Mouse (Mus musculus): ENCODE measurements around the gene Gtsf1l. TPM values are rescaled to one million over a fixed set of nuclear protein-coding genes. Genes with fewer than 3 reads are reported as not detected.

Gene Gtsf1l
- polyA plus RNA-seq, 1 experiment from 2014 or later = not detected

DNA sequence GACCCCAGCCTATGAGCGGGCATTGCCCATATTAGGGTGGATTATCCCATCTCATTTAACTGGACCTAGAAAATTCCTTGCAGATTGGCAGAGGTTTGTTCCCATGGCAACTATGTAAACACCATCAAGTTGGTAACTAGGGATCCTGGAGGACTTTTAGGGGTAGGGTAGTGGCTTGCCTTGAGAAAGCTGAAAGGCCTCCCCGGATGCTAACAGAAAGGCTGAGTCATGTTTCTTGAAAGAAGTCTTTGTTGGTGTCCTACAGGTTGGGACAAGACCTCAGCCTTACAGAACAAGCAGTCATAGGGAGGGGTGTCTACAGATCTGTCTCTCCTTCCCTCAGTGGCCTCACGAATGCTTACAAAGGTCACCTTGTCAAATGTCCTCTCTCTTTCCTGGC lies 12.4 kb downstream of the Gtsf1l start:
- Histone ChIP-seq H3K4me1 (replicated peaks; ENCODE audit: control insufficient read depth, insufficient read depth, low read length) (no peaks in the 10 kb centered on the region), H3K4me2 (ENCODE audit: low read depth, low read length, severe bottlenecking) (no peak overlapping the region), H3K27me3 (ENCODE audit: control insufficient read depth, insufficient read depth, low read length) (no peaks in the 10 kb centered on the region), H3K4me3 (ENCODE audit: low read depth, low read length) (no peak overlapping the region), H3K36me3 (ENCODE audit: control insufficient read depth, insufficient read depth, low read length) (no peaks in the 10 kb centered on the region; the same call in 1 of the 2 replicates), H3K27ac (ENCODE audit: low read depth, low read length) (no peak overlapping the region), H3K9me3 (ENCODE audit: control insufficient read depth, low read length) (no peaks in the 10 kb centered on the region), H3K9ac (ENCODE audit: low read length) (no peak overlapping the region)
- 73% methylated on average over 3 of the region's 3 CpGs for WGBS
- DNase-seq (ENCODE audit: low spot score) = no peak
- ATAC-seq (replicated peaks; ENCODE audit: low FRiP score) = no peak

DNA sequence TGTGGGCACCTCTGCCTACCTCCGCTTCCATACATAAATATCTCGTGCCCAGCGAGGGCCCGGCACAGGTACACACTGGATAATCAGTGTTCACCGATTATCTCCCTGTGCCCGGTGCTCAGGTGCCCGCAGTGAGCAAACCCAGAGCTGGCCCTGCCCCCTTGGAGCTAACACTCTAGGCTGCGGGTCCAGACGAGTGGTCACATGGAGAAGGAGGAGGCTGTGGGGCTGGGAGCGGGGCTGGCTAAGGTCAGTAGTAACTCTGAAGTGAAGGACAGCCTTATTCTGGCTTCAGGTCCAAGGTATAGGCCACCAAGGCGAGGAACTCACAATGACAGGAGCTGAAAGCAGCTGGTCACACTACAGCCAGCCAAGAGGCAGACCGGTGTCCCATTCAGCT lies 12.8 kb downstream of the Gtsf1l start:
- Histone ChIP-seq H3K9ac (ENCODE audit: low read length) (no peak overlapping the region), H3K4me3 (ENCODE audit: low read depth, low read length) (no peak overlapping the region), H3K27ac (ENCODE audit: low read depth, low read length) (no peak overlapping the region), H3K36me3 (ENCODE audit: control insufficient read depth, insufficient read depth, low read length) (no peaks in the 10 kb centered on the region; the same call in 1 of the 2 replicates), H3K27me3 (ENCODE audit: control insufficient read depth, insufficient read depth, low read length) (no peaks in the 10 kb centered on the region), H3K4me1 (replicated peaks; ENCODE audit: control insufficient read depth, insufficient read depth, low read length) (no peaks in the 10 kb centered on the region), H3K9me3 (ENCODE audit: control insufficient read depth, low read length) (no peaks in the 10 kb centered on the region), H3K4me2 (ENCODE audit: low read depth, low read length, severe bottlenecking) (no peak overlapping the region)
- DNase-seq (ENCODE audit: low spot score) (peak; percentile 46), ATAC-seq (replicated peaks; ENCODE audit: low FRiP score) (no peak)
- WGBS = 88% methylated on average over 12 of the region's 12 CpGs

DNA sequence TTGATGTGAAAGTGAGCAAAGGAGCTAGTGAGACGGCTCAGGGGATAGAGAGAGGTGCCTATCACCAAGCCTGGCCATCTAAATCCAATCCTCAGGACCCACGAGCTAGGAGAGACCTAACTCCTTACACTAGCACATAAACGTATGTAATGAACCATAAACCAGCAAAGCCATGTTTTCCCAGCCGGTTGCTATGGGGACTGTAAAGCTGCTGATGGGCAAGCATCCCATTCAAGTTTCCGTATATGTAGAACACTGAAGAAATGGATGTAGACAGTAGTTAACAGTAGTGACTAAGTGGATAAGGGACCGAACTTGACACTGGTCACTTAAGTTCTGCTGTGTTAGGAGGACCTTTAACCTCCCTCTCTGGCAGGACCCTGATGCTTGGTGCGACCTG lies 13.6 kb downstream of the Gtsf1l start:
- DNase-seq (ENCODE audit: low spot score) (no peak), ATAC-seq (replicated peaks; ENCODE audit: low FRiP score) (no peak)
- no peak overlapping the region for H3K27ac ChIP-seq (ENCODE audit: low read depth, low read length)
- H3K9me3 ChIP-seq (ENCODE audit: control insufficient read depth, low read length) = no peaks in the 10 kb centered on the region
- no peak overlapping the region for H3K9ac ChIP-seq (ENCODE audit: low read length)
- H3K4me1 ChIP-seq (replicated peaks; ENCODE audit: control insufficient read depth, insufficient read depth, low read length) = no peaks in the 10 kb centered on the region
- WGBS = 93% methylated on average over 7 of the region's 7 CpGs
- no peaks in the 10 kb centered on the region for H3K27me3 ChIP-seq (ENCODE audit: control insufficient read depth, insufficient read depth, low read length)
- H3K4me2 ChIP-seq (ENCODE audit: low read depth, low read length, severe bottlenecking) = no peak overlapping the region
- no peaks in the 10 kb centered on the region; the same call in 1 of the 2 replicates for H3K36me3 ChIP-seq (ENCODE audit: control insufficient read depth, insufficient read depth, low read length)
- no peak overlapping the region for H3K4me3 ChIP-seq (ENCODE audit: low read depth, low read length)

DNA sequence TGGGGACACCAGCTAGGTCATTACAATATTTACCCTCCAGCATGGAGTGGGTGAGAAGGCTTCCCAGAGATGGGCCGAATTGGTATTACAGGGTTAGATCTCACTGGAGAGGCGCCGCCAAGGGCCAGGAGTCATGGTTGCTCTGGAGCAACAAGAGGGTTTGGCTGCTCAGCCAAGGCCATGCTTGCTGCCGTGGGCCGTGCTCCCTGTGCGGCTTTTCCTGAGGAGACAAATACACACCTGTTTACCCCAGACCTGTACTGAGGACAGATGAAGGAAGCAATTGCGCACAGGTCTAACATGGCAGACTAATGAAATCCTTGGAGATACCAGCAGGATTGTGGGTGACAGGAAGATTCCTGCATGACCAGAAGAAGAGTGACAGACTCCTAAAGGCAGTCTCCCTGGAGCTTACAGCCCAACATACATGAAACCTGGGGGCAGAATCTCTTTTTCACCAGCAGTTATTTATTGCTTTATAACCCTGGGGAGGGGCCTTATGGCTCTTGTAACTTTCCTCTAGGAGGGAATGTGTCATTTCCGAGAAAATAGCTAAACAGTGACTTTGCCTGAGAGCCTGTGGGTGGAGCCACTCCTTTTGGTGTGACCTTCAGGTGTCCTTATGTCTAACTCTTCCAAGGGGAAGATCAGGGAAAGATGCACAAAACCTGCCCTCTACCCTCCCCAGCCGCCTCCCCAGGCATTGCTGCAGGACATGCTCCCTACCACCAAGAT lies 14.5 kb downstream of the Gtsf1l start:
- H3K4me2 ChIP-seq (ENCODE audit: low read depth, low read length, severe bottlenecking) = no peak overlapping the region
- no peak for ATAC-seq (replicated peaks; ENCODE audit: low FRiP score)

DNA sequence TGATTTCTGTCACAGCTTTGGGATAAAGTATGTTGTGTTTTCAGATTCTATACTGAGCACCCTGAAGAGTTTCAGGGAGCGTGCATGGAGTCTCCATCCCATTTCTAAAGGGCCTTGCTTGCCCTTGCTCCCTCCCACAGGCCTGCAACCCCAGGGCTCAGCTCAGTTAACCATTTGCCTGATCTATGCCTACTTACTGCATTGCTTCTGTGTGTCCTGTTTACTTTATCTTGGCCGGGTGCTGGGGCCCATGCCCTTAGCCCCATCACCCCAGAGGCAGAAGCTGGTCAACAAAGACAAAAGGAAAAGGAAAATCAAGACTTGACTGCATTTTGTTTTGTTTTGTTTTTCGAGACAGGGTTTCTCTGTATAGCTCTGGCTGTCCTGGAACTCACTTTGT lies 16.1 kb downstream of the Gtsf1l start:
- no peak overlapping the region for H3K27ac ChIP-seq (ENCODE audit: low read depth, low read length)
- 91% methylated on average over 3 of the region's 3 CpGs for WGBS
- no peaks in the 10 kb centered on the region for H3K27me3 ChIP-seq (ENCODE audit: control insufficient read depth, insufficient read depth, low read length)
- H3K4me2 ChIP-seq (ENCODE audit: low read depth, low read length, severe bottlenecking) = no peak overlapping the region
- peaks cover 5% of the 10 kb centered on the region; the same call in 1 of the 2 replicates for H3K36me3 ChIP-seq (ENCODE audit: control insufficient read depth, insufficient read depth, low read length)
- H3K9ac ChIP-seq (ENCODE audit: low read length) = no peak overlapping the region
- no peaks in the 10 kb centered on the region for H3K4me1 ChIP-seq (replicated peaks; ENCODE audit: control insufficient read depth, insufficient read depth, low read length)
- ATAC-seq (replicated peaks; ENCODE audit: low FRiP score) (no peak), DNase-seq (ENCODE audit: low spot score) (no peak)
- H3K9me3 ChIP-seq (ENCODE audit: control insufficient read depth, low read length) = no peaks in the 10 kb centered on the region
- no peak overlapping the region for H3K4me3 ChIP-seq (ENCODE audit: low read depth, low read length)

More for the DNA sequence above, 14.5 kb downstream of the Gtsf1l start:
- H3K27ac ChIP-seq (ENCODE audit: low read depth, low read length) = no peak overlapping the region
- no peaks in the 10 kb centered on the region for H3K9me3 ChIP-seq (ENCODE audit: control insufficient read depth, low read length)
- DNase-seq (ENCODE audit: low spot score) = peak; percentile 50
- no peak overlapping the region for H3K9ac ChIP-seq (ENCODE audit: low read length)
- no peaks in the 10 kb centered on the region for H3K4me1 ChIP-seq (replicated peaks; ENCODE audit: control insufficient read depth, insufficient read depth, low read length)
- H3K4me3 ChIP-seq (ENCODE audit: low read depth, low read length) = no peak overlapping the region
- 92% methylated on average over 9 of the region's 9 CpGs for WGBS
- peaks cover under 1% of the 10 kb centered on the region; the same call in 1 of the 2 replicates for H3K36me3 ChIP-seq (ENCODE audit: control insufficient read depth, insufficient read depth, low read length)
- H3K27me3 ChIP-seq (ENCODE audit: control insufficient read depth, insufficient read depth, low read length) = no peaks in the 10 kb centered on the region

DNA sequence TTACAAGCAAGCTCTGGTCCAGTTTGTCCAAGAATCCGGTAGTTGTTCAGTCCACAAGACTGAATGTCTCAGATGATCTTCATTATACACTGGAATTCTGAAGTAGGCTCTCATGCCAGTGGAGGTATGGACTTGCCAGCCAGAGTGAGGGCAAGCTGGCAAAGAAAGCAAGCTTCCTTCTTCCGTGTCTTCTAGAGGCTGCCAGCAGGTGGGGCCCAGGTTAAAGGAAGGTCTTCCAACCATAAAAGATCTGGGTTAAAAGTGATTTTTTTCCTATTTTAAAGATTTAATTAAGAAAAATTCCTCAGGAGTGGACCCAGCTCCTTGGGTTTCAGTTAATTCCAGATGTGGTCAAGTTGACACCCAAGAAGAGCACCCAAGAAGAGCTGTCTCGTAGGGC lies 17.4 kb downstream of the Gtsf1l start:
- Histone ChIP-seq H3K9me3 (ENCODE audit: control insufficient read depth, low read length) (no peaks in the 10 kb centered on the region), H3K4me1 (replicated peaks; ENCODE audit: control insufficient read depth, insufficient read depth, low read length) (no peaks in the 10 kb centered on the region), H3K9ac (ENCODE audit: low read length) (no peak overlapping the region), H3K4me3 (ENCODE audit: low read depth, low read length) (no peak overlapping the region), H3K27ac (ENCODE audit: low read depth, low read length) (no peak overlapping the region), H3K27me3 (ENCODE audit: control insufficient read depth, insufficient read depth, low read length) (no peaks in the 10 kb centered on the region), H3K4me2 (ENCODE audit: low read depth, low read length, severe bottlenecking) (no peak overlapping the region), H3K36me3 (ENCODE audit: control insufficient read depth, insufficient read depth, low read length) (peaks cover 5% of the 10 kb centered on the region; the same call in 1 of the 2 replicates)
- WGBS = 89% methylated on average over 3 of the region's 3 CpGs
- no peak for ATAC-seq (replicated peaks; ENCODE audit: low FRiP score)
- DNase-seq (ENCODE audit: low spot score) = no peak

DNA sequence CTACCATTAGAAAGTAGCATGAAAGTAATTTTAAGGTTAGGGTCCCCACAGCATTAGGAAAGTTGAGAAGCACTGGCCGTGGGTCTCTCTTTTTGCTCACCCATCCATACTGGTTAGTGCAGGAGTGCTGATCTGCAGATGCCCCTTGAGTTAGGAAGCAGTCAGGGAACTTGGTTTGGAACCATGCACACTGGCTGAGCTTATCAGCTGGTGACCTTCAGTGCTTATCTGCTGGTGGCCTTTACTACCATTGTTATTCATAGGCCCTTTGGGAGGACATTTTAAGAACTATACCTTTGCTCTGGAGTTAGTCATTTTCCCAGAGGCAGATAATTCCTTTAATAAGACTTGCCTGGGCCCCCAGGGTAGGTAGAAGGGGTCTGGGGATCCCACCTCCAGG lies 20.4 kb downstream of the Gtsf1l start:
- no peaks in the 10 kb centered on the region for H3K4me1 ChIP-seq (replicated peaks; ENCODE audit: control insufficient read depth, insufficient read depth, low read length)
- H3K36me3 ChIP-seq (ENCODE audit: control insufficient read depth, insufficient read depth, low read length) = peaks cover 8% of the 10 kb centered on the region; the same call in 1 of the 2 replicates
- H3K9ac ChIP-seq (ENCODE audit: low read length) = no peak overlapping the region
- H3K4me2 ChIP-seq (ENCODE audit: low read depth, low read length, severe bottlenecking) = no peak overlapping the region
- DNase-seq (ENCODE audit: low spot score) (no peak), ATAC-seq (replicated peaks; ENCODE audit: low FRiP score) (no peak)
- no peak overlapping the region for H3K4me3 ChIP-seq (ENCODE audit: low read depth, low read length)
- no peak overlapping the region for H3K27ac ChIP-seq (ENCODE audit: low read depth, low read length)
- WGBS = 92% methylated on average over 1 of the region's 1 CpGs
- H3K9me3 ChIP-seq (ENCODE audit: control insufficient read depth, low read length) = no peaks in the 10 kb centered on the region
- H3K27me3 ChIP-seq (ENCODE audit: control insufficient read depth, insufficient read depth, low read length) = no peaks in the 10 kb centered on the region

DNA sequence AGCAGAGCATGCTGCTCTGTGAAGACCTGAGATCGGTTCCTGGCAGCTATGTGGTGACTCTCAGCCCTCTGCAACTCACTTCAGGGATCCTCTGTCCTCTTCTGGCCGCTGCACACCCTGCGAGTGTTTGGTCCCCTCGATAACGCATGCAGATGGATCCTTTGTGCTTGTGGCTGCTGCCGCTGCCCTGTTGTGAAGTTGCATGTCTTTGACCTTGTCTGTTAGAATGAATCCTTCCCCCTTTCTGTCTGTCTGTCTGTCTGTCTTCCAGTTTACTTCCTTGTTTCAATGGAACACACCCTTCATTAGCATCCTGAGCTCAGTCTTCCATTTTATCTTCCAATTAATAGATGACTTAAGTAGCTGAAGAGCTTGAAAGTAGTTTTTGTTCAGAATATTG lies 21.3 kb downstream of the Gtsf1l start:
- no peaks in the 10 kb centered on the region for H3K9me3 ChIP-seq (ENCODE audit: control insufficient read depth, low read length)
- H3K4me1 ChIP-seq (replicated peaks; ENCODE audit: control insufficient read depth, insufficient read depth, low read length) = no peaks in the 10 kb centered on the region
- no peak for ATAC-seq (replicated peaks; ENCODE audit: low FRiP score)
- H3K9ac ChIP-seq (ENCODE audit: low read length) = no peak overlapping the region
- 94% methylated on average over 6 of the region's 6 CpGs for WGBS
- peaks cover 8% of the 10 kb centered on the region; the same call in 1 of the 2 replicates for H3K36me3 ChIP-seq (ENCODE audit: control insufficient read depth, insufficient read depth, low read length)
- no peak overlapping the region for H3K4me3 ChIP-seq (ENCODE audit: low read depth, low read length)
- no peak for DNase-seq (ENCODE audit: low spot score)
- H3K27ac ChIP-seq (ENCODE audit: low read depth, low read length) = no peak overlapping the region
- no peak overlapping the region for H3K4me2 ChIP-seq (ENCODE audit: low read depth, low read length, severe bottlenecking)
- H3K27me3 ChIP-seq (ENCODE audit: control insufficient read depth, insufficient read depth, low read length) = no peaks in the 10 kb centered on the region

DNA sequence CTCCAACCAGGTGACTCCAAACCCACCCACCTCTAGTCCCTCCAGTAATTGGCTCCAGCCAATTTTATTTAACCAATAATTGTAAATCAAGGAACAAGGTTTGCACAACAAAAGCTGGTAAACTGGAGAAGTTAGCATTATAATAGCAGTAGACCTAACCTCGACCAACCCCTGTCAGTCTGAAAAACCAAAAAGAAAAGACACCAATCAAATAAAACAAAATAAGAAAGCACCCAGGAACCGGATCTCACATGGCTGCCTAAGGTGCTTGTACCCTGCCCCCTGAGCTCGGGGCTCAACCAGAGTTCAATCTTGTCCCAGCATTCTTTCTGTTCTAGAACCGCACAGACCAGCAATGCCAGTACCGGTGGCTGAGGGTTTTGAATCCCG lies 25.5 kb downstream of the Gtsf1l start:
- WGBS = 77% methylated on average over 6 of the region's 6 CpGs
- no peak for DNase-seq (ENCODE audit: low spot score)
- H3K4me1 ChIP-seq (replicated peaks; ENCODE audit: control insufficient read depth, insufficient read depth, low read length) = no peaks in the 10 kb centered on the region
- H3K9me3 ChIP-seq (ENCODE audit: control insufficient read depth, low read length) = no peaks in the 10 kb centered on the region
- peaks cover 4% of the 10 kb centered on the region; the same call in 1 of the 2 replicates for H3K36me3 ChIP-seq (ENCODE audit: control insufficient read depth, insufficient read depth, low read length)
- no peak overlapping the region for H3K27ac ChIP-seq (ENCODE audit: low read depth, low read length)
- ATAC-seq (replicated peaks; ENCODE audit: low FRiP score) = no peak
- no peaks in the 10 kb centered on the region for H3K27me3 ChIP-seq (ENCODE audit: control insufficient read depth, insufficient read depth, low read length)
- no peak overlapping the region for H3K4me2 ChIP-seq (ENCODE audit: low read depth, low read length, severe bottlenecking)
- H3K4me3 ChIP-seq (ENCODE audit: low read depth, low read length) = no peak overlapping the region
- no peak overlapping the region for H3K9ac ChIP-seq (ENCODE audit: low read length)

All from forebrain, embryonic 11.5 days (tissue).